Mouse (Mus musculus): ENCODE measurements around the gene Apoa2. TPM values are rescaled to one million over a fixed set of nuclear protein-coding genes. Genes with fewer than 3 reads are reported as not detected.
A peak's percentile ranks its signal among the peaks of the same experiment; 100 is the strongest.

The Apoa2 gene
- polyA plus RNA-seq, 1 experiment from 2014 or later, result 1.9 TPM

DNA sequence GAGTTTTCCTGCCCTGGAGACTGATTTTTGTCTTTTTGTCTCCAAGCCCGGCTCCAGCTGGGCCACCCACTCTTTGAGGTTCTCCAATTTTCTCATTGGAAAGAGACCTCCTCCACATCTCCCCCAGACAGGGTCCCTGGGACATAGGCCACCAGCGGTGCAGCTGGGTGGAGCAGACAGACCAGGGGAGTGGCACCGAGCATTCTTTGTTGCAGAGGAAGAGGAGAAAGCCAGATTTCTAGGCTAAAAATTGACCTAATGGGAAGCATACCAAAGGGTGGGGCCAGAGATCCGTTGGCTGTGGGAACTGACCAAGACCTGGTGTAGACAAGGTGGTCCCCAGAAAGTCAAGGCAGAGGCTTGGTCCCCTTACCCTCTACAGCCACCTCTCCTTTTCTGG is 23.1 kb downstream of the Apoa2 start:
- Histone ChIP-seq H3K9ac (ENCODE audit: low read length) (peak overlapping the region; percentile 8; the same call in 1 of the 2 replicates), H3K4me2 (ENCODE audit: low read depth, low read length, severe bottlenecking) (peak overlapping the region; percentile 50), H3K4me3 (ENCODE audit: low read depth, low read length) (no peak overlapping the region), H3K36me3 (ENCODE audit: control insufficient read depth, insufficient read depth, low read length) (no peaks in the 10 kb centered on the region), H3K27me3 (ENCODE audit: control insufficient read depth, insufficient read depth, low read length) (no peaks in the 10 kb centered on the region), H3K27ac (ENCODE audit: low read depth, low read length) (peak overlapping the region; percentile 63), H3K4me1 (replicated peaks; ENCODE audit: control insufficient read depth, insufficient read depth, low read length) (peaks cover 32% of the 10 kb centered on the region), H3K9me3 (ENCODE audit: control insufficient read depth, low read length) (no peaks in the 10 kb centered on the region)
- DNase-seq (ENCODE audit: low spot score) (no peak), ATAC-seq (replicated peaks; ENCODE audit: low FRiP score) (no peak)
- WGBS, result 28% methylated on average over 4 of the region's 4 CpGs

DNA sequence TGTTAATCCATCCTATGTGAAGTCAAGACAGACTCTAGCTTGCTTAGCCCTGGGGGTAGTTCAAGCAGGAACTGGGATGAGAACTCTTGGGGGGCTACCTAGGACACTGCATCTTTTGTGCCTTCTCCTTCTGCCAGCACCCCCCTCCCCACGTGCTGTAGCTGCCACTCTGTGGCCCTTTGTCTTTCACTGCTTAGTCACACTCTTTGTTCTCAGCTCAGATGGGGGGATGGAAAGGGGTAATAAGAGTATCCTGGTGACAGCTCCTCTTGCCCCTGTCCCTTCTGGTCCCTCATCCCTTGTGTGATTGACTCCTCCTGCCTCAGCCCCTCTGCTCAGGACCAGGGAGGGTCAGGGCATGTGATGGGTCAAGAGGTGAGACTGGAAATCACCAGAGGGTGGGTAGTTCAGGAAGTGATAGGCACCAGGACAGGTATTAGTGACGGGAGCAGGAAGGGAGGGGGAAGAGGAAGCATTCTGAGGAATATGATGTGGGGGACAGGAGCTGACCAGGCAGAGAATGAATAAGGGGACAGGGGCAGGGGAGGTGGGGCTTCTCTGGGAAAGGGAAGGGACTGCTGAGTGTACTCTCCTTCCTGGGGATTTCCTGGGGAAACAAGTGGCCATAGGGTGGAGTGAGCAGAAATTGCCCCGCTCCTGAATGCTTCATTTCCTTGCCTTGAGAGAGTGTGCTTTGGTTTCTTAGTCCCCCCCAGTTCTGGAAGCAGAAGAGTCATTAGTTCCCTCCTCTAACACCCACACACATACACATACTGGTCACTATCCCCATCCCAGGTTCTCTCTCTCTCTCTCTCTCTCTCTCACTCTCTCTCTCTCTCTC is 23.8 kb downstream of the Apoa2 start:
- no peak overlapping the region; the same call in 1 of the 2 replicates for H3K4me2 ChIP-seq (ENCODE audit: low read depth, low read length, severe bottlenecking)
- no peaks in the 10 kb centered on the region for H3K36me3 ChIP-seq (ENCODE audit: control insufficient read depth, insufficient read depth, low read length)
- 42% methylated on average over 3 of the region's 3 CpGs for WGBS
- 0 out of 2 replicates have a peak overlapping the region, but pooled peaks have one; percentile 37 for H3K27ac ChIP-seq (ENCODE audit: low read depth, low read length)
- H3K27me3 ChIP-seq (ENCODE audit: control insufficient read depth, insufficient read depth, low read length), result no peaks in the 10 kb centered on the region
- ATAC-seq (replicated peaks; ENCODE audit: low FRiP score) (no peak), DNase-seq (ENCODE audit: low spot score) (no peak)
- peaks cover 32% of the 10 kb centered on the region for H3K4me1 ChIP-seq (replicated peaks; ENCODE audit: control insufficient read depth, insufficient read depth, low read length)
- H3K9ac ChIP-seq (ENCODE audit: low read length), result no peak overlapping the region; the same call in 1 of the 2 replicates
- no peaks in the 10 kb centered on the region for H3K9me3 ChIP-seq (ENCODE audit: control insufficient read depth, low read length)
- H3K4me3 ChIP-seq (ENCODE audit: low read depth, low read length), result no peak overlapping the region

DNA sequence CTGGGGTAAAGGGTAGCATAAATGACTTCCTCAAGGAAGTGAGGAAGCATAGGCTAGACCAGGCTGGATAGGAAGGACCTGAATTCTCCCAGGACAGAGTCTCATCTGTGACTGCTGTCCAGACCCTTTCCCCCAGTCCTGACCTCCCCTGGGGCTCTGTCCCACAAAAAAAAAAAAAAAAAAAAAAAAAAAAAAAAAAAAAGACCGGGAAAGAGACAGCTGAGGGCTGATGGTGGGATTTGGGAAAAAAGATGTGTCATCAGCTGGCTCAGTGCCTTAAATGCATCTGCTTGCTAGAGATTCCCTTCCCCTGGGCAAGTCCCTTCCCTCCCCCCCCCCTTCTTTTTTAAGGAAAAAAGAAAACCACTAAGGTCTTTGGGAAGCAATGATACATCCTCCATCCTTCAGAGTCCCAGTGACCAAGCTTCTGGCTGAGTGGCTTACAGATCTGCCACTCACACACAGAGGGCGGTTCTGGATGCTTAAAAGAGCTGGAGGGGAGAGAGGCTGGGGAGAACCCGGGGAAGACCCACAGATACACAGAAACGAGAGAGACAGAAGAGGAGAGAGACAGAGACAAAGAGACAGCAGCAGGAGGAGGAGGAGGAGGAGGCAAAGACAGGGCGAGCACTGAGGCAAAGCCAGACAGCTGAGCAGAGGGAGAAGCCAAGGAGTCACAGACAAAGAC is 25.2 kb downstream of the Apoa2 start, which contains the start of gene Adamts4:
Gene Adamts4 (plus strand): TSS at position 509 of the 688 bp plus-strand sequence.
- Histone ChIP-seq H3K9me3 (ENCODE audit: control insufficient read depth, low read length) (no peaks in the 10 kb centered on the region), H3K27ac (ENCODE audit: low read depth, low read length) (no peak within 1 kb of the TSS), H3K9ac (ENCODE audit: low read length) (peak within 1 kb of the TSS; percentile 30), H3K36me3 (ENCODE audit: control insufficient read depth, insufficient read depth, low read length) (no peaks in the 10 kb centered on the region), H3K4me2 (ENCODE audit: low read depth, low read length, severe bottlenecking) (peak within 1 kb of the TSS; percentile 47), H3K27me3 (ENCODE audit: control insufficient read depth, insufficient read depth, low read length) (no peaks in the 10 kb centered on the region), H3K4me1 (replicated peaks; ENCODE audit: control insufficient read depth, insufficient read depth, low read length) (peaks cover 32% of the 10 kb centered on the region), H3K4me3 (ENCODE audit: low read depth, low read length) (peak within 1 kb of the TSS; percentile 20)
- peak; percentile 65 for DNase-seq (ENCODE audit: low spot score)
- 6% methylated on average over 4 of the region's 5 CpGs for WGBS
- no peak for ATAC-seq (replicated peaks; ENCODE audit: low FRiP score)

DNA sequence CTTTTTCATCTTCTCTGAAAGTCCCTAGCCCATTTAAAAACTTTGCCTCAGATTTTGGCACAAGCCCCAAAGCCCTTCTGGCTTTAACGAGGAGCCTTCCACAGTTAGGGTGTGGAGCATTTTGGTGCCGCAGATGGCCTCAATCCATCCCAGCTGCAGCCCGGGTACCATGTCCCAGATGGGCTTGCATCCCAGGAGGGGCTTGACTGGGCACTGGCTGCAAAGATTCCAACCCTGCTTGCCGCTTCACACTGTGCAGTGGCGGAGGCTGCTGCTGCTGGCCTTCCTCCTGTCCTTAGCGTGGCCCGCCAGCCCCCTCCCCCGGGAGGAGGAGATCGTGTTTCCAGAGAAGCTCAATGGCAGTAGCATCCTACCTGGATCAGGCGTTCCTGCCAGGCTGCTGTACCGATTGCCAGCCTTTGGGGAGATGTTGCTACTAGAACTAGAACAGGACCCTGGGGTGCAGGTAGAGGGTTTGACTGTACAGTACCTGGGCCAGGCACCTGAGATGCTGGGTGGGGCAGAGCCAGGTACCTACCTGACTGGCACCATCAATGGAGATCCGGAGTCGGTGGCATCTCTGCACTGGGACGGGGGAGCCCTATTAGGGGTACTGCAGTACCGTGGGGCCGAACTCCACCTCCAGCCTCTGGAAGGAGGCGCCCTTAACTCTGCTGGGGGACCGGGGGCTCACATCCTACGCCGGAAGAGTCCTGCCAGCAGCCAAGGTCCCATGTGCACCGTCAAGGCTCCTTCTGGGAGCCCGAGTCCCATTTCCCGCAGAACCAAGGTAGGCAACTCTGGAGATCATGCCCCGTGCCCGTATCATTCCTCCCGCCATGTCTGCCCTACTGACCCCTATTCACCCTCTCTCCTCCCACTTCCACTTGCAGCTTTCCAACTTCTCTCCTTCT is 26.1 kb downstream of the Apoa2 start, which contains the start of gene Ndufs2:
Gene Ndufs2 (minus strand): TSS at position 709 of the 914 bp plus-strand sequence.
- Histone ChIP-seq H3K4me2 (ENCODE audit: low read depth, low read length, severe bottlenecking) (peak within 1 kb of the TSS; percentile 47), H3K4me1 (replicated peaks; ENCODE audit: control insufficient read depth, insufficient read depth, low read length) (peaks cover 29% of the 10 kb centered on the region), H3K27me3 (ENCODE audit: control insufficient read depth, insufficient read depth, low read length) (no peaks in the 10 kb centered on the region), H3K36me3 (ENCODE audit: control insufficient read depth, insufficient read depth, low read length) (no peaks in the 10 kb centered on the region), H3K9ac (ENCODE audit: low read length) (peak within 1 kb of the TSS; percentile 30), H3K9me3 (ENCODE audit: control insufficient read depth, low read length) (no peaks in the 10 kb centered on the region), H3K4me3 (ENCODE audit: low read depth, low read length) (peak within 1 kb of the TSS; percentile 20), H3K27ac (ENCODE audit: low read depth, low read length) (no peak within 1 kb of the TSS)
- 15% methylated on average over 26 of the region's 26 CpGs for WGBS
- ATAC-seq (replicated peaks; ENCODE audit: low FRiP score) (no peak), DNase-seq (ENCODE audit: low spot score) (peak; percentile 65)

DNA sequence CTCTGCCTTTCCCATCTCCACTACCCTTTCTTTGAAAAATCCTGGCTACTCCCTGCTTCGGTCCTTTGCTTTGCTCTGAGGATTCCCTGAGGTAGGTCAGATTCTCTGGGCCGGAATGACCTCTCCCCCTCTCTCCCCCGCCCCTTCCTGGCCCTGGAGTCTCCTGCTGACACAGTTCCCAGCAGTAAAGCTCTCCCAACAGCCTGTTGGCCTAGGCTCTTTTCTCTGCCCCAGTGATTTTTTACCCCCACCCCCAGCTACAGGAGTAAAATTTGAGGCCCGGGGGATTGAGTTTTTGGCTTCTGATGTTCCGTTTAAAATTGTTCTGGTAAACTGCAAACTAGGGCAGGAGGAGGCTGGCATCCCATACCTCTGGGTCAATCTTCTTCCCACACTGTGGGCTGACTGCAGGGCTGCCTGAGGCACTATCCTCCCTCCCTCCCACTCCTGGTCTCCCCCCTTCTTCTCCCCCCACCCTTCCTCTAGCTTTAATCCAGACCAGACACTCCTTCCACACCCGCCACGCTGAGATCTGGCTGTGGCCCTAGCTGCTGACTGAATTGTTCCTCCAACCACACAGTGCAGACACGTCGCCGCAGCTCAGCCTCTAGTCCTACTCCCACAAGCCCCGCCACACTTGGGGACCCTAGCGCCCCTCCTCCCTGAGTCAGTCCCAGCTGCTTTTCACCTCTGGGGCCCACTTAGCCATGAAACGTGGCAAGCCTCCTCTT is 26.9 kb downstream of the Apoa2 start:
- WGBS, result 6% methylated on average over 13 of the region's 13 CpGs
- H3K9ac ChIP-seq (ENCODE audit: low read length), result peak overlapping the region; percentile 30
- H3K27me3 ChIP-seq (ENCODE audit: control insufficient read depth, insufficient read depth, low read length), result no peaks in the 10 kb centered on the region
- peaks cover 28% of the 10 kb centered on the region for H3K4me1 ChIP-seq (replicated peaks; ENCODE audit: control insufficient read depth, insufficient read depth, low read length)
- H3K4me3 ChIP-seq (ENCODE audit: low read depth, low read length), result peak overlapping the region; percentile 20; the same call in 1 of the 2 replicates
- H3K27ac ChIP-seq (ENCODE audit: low read depth, low read length), result no peak overlapping the region
- DNase-seq (ENCODE audit: low spot score) (peak; percentile 65), ATAC-seq (replicated peaks; ENCODE audit: low FRiP score) (no peak)
- H3K36me3 ChIP-seq (ENCODE audit: control insufficient read depth, insufficient read depth, low read length), result no peaks in the 10 kb centered on the region; the same call in 1 of the 2 replicates
- H3K9me3 ChIP-seq (ENCODE audit: control insufficient read depth, low read length), result no peaks in the 10 kb centered on the region
- peak overlapping the region; percentile 47 for H3K4me2 ChIP-seq (ENCODE audit: low read depth, low read length, severe bottlenecking)

DNA sequence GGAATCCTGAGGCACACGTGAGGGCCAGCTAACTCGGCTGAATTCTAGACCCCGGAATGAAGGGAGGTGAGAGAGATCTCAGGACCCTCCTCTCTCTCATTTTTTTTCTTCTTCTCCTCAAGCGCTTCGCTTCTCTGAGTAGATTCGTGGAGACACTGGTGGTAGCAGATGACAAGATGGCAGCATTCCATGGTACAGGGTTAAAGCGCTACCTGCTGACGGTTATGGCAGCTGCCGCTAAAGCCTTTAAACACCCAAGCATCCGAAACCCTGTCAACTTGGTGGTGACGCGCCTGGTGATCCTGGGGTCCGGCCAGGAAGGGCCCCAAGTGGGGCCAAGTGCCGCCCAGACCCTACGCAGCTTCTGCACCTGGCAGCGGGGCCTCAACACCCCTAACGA is 27.6 kb downstream of the Apoa2 start:
- no peak overlapping the region for H3K4me3 ChIP-seq (ENCODE audit: low read depth, low read length)
- H3K9me3 ChIP-seq (ENCODE audit: control insufficient read depth, low read length), result no peaks in the 10 kb centered on the region
- peaks cover 27% of the 10 kb centered on the region for H3K4me1 ChIP-seq (replicated peaks; ENCODE audit: control insufficient read depth, insufficient read depth, low read length)
- H3K36me3 ChIP-seq (ENCODE audit: control insufficient read depth, insufficient read depth, low read length), result no peaks in the 10 kb centered on the region; the same call in 1 of the 2 replicates
- H3K9ac ChIP-seq (ENCODE audit: low read length), result no peak overlapping the region; the same call in 1 of the 2 replicates
- H3K4me2 ChIP-seq (ENCODE audit: low read depth, low read length, severe bottlenecking), result peak overlapping the region; percentile 47; the same call in 1 of the 2 replicates
- ATAC-seq (replicated peaks; ENCODE audit: low FRiP score), result no peak
- WGBS, result 46% methylated on average over 17 of the region's 17 CpGs
- DNase-seq (ENCODE audit: low spot score), result no peak
- H3K27me3 ChIP-seq (ENCODE audit: control insufficient read depth, insufficient read depth, low read length), result no peaks in the 10 kb centered on the region
- peak overlapping the region; percentile 25; the same call in 1 of the 2 replicates for H3K27ac ChIP-seq (ENCODE audit: low read depth, low read length)

DNA sequence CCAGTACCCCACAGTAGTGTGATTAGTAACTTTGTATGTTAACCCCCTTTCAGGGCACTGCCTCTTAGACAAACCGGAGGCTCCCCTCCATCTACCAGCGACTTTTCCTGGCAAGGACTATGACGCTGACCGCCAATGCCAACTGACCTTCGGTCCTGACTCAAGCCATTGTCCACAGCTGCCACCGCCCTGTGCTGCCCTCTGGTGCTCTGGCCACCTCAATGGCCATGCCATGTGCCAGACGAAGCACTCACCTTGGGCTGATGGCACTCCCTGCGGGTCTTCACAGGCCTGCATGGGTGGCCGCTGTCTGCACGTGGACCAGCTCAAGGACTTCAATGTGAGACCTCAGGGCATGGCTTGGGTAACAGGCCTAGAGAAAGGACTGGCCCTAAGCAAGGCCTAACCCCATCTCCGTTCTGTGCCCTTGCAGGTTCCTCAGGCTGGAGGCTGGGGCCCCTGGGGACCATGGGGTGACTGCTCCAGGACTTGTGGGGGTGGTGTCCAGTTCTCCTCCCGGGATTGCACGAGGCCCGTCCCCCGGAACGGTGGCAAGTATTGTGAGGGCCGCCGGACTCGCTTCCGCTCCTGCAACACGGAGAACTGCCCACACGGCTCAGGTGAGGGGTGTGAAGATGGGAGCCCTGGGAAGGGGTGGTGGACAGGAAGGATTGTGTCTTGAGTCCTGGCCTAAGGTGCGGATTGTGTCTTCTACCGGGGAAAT is 31.4 kb downstream of the Apoa2 start:
- Histone ChIP-seq H3K4me3 (ENCODE audit: low read depth, low read length) (no peak overlapping the region), H3K36me3 (ENCODE audit: control insufficient read depth, insufficient read depth, low read length) (no peaks in the 10 kb centered on the region; the same call in 1 of the 2 replicates), H3K4me1 (replicated peaks; ENCODE audit: control insufficient read depth, insufficient read depth, low read length) (peaks cover 10% of the 10 kb centered on the region; the same call in 1 of the 2 replicates), H3K27me3 (ENCODE audit: control insufficient read depth, insufficient read depth, low read length) (no peaks in the 10 kb centered on the region), H3K9ac (ENCODE audit: low read length) (no peak overlapping the region), H3K27ac (ENCODE audit: low read depth, low read length) (no peak overlapping the region), H3K9me3 (ENCODE audit: control insufficient read depth, low read length) (no peaks in the 10 kb centered on the region), H3K4me2 (ENCODE audit: low read depth, low read length, severe bottlenecking) (no peak overlapping the region)
- no peak for ATAC-seq (replicated peaks; ENCODE audit: low FRiP score)
- 90% methylated on average over 24 of the region's 24 CpGs for WGBS
- no peak for DNase-seq (ENCODE audit: low spot score)
